Mouse (Mus musculus): ENCODE results near the gene Hdac5.

- no peak for TF ChIP-seq CTCF (IDR thresholded peaks at IDR 0.05; ENCODE audit: low read depth)
- TF ChIP-seq EP300 (IDR thresholded peaks at IDR 0.05; ENCODE audit: low read depth) = no peak
Observed at GRCm38 (mm10) chr11:102228646-102229268, 1.2 kb downstream of the Hdac5 start.
